Mouse (Mus musculus) testis, adult 2 months (tissue): Measurements from ENCODE around the gene Spock1.

Experiments
- CTCF ChIP-seq: fragments of 200-500 bp; IDR thresholded peaks from 2 replicates; pipeline ENCODE4 v1.5.1; 2012; ENCODE audit warnings: low read depth, mild to moderate bottlenecking, inconsistent platforms, low read length, moderate library complexity; ENCODE audit not compliant: control insufficient read depth, insufficient read depth, insufficient replicate concordance
- POLR2A ChIP-seq: fragments of 200-500 bp; IDR thresholded peaks from 2 replicates; pipeline ENCODE4 v1.6.1; 2012; ENCODE audit warnings: low read depth, mild to moderate bottlenecking, inconsistent platforms, low read length, moderate library complexity; ENCODE audit not compliant: control insufficient read depth

DNA sequence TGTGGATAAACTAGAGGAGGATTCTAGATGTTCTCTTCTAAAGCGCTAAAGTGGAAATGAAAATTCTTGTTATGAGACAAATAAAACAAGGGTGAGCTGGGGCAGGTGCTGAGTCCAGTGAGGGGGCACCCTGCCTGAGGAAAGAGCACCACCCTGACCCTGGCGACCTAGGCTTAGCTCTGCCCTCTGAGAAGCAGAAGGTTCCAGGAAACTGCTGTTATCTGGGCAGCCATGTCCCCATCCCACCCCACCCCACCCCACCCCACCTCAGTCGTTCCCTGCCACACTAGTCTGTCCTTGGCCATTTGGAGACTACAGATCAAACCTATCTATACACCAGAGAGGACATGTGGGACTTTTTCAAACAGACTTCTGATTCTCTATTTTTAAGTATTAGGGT, 235.4 kb downstream of the Spock1 start:
- TF ChIP-seq CTCF = no peak
- no peak for TF ChIP-seq POLR2A
